Mouse (Mus musculus) c-Kit-positive CD71-negative TER-119-negative erythroid progenitor cells, embryonic 14.5 days (primary cell): ENCODE results near the gene Ddx58.

ENCODE experiments used
- DNase-seq: peaks from one replicate; pipeline ENCODE4 v3.0.0-alpha.2; 2013; ENCODE audit warnings: low read depth

Ddx58 gene

DNA sequence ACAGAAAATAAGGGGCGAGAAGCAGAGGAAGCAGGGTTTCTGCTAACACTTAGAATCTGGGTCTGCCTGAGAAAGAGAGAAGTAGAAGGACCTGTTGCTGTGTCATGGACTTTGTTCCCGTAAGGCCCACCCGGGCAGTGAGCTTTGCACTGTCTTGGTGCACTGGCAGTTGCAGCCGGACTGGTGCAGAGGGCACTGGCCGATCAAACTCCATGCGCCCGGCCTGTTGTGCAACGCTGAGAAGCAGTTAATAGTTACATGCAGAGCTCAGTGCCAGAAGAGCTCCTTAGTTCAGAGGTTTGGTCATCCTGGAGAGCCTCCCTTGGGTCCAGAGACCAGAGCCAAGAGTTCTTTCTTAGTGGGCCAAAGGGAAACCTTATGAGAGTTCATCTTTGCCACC, 57.9 kb downstream of the Ddx58 start:
- no peak for DNase-seq

DNA sequence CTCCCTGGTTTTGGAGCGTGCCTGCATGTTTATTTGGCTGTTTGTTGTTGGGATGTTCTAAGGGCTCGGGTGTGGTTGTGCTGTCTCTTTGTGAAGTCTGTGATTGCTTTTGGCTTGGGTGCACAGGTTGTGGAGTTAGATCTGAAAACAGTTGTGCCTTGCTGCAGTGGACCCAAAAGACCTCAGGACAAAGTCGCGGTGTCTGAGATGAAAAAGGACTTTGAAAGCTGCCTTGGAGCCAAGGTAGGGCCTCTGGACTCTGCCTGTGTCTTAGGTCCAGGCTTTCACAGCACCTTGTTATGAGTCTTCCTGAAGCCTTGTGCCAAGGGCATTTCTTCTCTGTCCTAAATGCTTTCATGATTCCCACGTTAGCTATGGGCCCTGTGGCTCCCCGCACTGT, 59.6 kb downstream of the Ddx58 start:
- DNase-seq: no peak

DNA sequence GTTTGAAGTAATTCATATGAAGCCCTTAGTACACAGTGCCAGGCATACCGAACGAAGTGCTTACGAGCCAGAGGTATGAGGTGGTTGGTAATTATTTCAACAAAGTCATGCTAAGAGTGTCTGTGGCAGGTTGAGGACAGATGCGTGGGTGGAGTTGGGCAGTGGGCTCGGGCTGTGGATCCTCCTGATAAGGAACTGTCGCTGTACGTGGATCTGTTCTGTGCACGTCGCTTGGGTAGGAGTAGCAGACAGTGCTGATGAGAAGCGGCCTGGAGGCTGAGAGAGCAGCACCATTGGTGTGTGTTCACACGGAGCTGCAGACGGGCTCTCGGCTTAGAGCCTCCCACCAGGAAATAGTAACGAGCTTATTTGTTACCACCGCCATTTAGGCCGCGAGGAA, 61.0 kb downstream of the Ddx58 start:
- no peak for DNase-seq

DNA sequence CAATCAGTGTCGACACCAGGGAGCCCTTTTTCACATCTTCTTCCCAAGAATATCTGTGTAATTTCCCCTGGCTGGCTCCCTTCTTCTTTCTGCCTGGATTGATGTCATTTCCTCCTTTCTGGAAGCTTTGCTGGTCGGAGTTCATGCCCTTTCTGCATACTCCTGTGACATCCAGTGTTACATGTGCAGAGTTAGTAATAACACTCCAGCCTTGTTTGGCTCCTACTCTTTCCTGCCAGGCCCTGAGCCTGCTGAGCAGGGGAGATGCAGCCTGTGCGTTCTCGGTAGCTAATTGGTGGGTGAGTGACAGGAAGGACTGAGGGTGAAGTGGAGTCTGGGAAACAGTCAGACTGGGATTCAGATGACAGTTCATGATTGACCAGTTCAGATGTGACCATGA, 65.3 kb downstream of the Ddx58 start:
- no peak for DNase-seq

DNA sequence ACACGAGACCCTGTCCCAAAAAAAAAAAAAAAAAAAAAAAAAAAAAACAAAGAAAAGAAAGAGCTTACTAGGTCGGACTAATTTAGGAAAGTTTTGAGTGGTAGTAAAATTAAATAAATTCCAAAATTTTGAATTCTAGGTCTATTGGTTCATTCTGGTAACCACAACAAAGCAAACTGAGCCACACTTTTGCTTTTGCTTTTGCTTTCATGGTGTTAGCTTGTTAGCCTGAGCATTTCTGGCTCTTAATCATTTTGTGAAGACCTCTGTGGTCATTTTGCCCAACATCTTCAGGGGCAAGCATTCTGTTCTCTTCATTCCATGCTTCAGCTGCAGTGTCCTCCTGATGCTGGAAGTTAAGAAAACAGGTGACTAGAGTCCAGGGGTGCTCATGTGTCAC, 67.3 kb downstream of the Ddx58 start:
- DNase-seq: no peak

DNA sequence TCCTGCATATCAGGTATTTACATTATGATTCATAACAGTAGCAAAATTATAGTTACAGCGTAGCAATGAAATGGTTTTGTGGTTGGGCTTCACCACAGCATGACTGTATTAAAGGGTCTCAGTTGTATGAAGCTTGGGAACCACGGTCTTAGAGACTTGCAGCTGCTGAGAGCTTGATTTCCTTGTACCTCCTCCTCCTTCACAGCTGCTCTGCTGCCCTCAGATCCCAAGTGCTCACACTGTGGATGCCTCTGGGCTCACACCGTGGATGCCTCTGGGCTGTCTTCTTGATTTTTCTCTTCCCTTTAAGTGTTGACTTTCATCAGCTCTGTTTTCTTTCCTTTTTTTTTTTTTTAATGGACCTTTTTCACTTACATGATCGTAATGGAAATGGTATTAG, 68.2 kb downstream of the Ddx58 start:
- no peak for DNase-seq

DNA sequence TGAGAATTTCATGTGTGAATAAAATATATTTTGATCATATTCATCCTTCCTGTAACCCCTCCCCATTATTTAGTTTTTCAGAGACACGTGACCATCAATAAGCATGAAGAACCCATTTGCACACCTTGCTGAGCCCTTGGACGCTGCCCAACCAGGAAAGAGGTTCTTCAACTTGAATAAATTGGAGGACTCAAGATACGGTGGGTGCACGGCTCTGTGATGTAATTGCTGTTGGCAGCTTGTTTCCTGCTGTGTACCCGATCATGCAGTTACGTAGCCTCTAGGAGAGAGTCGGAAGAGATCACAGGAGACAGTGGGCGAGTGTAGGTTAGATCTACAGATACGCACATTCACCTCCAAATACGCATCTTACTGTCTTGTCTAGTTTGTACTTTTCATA, 76.0 kb downstream of the Ddx58 start:
- DNase-seq: no peak

DNA sequence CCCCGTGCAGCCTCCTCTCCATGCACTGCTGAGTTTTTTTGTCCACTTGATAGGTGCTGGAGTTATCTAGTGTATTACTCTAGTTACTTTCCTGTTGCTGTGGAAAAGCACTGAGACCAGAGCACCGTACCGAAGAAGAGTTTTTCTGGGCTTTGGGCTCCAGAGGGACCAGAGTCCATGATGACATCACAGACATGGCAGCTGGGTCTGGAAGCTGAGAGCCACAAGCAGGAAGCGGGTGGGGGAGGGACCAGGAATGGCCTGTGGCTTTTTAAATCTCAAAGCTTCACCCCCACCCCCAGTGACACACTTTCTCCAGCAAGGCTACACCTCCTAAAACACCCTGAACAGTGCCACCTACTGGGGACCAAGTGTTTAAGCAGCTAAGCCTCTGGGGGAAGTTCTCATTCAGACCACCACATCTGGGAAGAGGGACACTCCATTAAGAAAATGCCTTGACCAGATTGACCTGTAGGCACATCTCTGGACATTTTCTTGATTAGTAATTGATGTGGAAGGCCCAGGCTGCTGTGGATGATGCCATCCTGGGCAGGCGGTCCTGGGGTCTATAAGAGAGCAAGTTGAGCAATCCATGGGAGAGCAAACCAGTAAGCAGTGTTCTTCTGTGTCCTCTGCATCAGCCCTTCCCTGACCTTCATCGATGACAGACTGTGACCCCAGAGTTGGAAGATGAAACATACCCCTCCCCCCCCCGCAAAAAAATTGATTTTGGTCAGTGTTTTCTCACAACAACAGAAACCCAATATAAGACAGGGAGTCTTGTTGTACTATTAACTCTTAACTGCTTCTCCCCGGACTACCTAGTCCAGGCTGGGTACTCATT, 78.8 kb downstream of the Ddx58 start:
- no peak for DNase-seq

DNA sequence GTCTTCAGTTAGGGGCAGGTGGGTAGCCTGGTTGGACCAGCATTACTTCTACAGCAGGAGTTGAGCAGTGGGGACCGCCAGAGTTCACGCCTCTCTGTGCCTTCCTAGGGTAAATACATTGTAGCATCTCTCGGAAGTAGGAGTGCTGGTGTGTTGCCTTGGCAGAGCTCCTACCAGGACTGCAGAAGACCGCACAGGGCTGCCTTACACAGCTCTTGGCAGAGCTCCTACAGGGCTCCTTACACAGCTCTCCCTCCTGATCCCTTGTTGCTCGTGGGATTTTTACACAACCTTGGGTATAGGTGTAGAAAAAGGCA, 81.4 kb downstream of the Ddx58 start:
- no peak for DNase-seq

DNA sequence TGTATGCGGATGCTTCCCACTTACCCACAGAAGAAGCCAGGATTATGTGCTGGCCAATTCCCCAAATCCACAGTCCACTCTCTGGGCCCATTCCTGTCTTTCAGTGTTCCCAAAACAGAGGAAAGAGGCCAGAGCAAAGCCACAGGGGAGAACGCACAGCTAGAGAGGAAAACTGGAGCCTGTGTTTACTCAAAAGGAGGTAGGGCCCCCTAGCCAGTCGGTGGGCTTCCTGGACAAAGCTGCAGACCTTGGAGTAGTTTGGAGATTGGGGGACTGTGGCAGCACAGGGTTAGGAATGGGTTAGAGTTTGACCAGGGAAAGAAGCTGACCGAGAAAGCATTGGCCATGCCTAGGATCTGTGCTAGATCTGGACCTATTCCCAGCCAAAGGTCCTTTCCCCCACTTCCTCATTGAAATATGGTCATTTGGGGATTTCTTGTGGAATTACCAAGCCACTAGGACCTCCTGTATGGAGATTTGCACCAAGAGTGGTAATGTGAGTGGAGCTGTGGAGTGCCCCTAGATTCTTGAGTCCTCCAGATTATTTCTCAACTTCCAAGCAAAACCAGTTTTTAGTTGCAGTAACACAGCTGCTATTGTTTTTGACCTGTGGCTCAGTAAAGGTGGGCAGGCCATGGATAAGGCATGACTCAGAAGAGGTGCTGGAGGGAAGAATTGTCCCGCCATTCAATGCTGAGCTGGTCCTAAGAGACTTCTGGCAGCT, 82.0 kb downstream of the Ddx58 start:
- DNase-seq: no peak

DNA sequence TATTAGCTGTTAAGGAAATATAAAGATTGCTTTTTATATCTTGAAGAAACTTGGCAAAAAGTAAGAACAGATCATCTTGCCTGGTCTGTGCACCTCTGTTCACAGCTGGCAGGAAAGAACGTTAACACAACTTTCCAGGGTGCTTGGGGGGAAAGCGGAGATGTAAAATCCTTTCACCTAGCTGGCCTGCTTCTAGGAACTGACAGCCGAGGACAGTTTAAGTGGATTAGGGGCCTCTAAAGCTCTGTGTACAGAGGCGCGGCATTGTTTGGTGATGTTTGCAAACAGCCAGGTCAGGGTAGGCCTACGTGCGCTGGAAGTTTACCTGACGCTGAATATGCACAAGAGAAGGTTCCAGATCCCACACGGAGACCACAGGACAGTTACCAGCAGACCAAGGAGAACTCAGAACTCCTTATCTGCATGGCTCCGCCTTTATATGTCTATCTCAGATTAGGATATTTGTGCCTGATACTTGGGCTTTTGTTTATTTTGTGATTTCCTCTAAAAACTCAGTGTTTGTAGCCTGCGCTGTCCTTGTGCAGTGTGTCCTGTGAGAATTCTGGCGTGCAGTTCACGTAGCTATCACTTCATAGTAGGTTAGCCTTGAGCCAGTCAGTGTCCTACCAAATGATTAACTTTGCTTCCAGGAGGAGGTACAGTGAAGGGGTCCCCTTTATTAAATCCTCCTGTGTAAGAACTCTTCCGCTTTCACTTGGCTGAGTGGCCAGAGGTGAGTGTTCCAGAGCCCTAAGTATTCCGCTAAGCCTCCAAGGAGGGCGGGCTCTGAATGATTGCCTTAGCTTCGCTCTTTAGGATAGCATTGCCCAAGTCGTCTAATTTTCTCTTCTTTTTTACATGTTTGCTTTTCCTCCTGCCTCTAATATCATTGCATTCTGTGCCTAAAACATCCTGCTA, 82.8 kb downstream of the Ddx58 start:
- no peak for DNase-seq

DNA sequence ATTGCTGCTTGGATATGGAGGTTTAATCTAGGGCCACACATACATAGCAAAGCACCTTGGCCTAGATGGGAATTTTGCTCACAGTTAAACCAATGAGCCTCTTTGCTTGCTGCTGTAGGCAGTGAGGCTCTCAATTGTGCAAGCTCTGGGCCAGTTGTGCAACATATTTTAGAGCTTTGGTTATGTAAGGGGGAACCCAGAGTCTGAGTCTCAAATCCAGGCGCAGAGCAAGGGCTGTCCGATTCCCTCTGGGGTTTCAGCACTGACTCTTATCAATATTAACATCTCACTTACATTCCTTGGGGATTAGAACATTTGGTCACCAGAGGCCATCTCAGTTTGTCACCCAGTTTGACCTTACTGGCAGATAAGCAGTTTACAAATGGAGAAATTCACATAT, 83.5 kb downstream of the Ddx58 start:
- DNase-seq: no peak

DNA sequence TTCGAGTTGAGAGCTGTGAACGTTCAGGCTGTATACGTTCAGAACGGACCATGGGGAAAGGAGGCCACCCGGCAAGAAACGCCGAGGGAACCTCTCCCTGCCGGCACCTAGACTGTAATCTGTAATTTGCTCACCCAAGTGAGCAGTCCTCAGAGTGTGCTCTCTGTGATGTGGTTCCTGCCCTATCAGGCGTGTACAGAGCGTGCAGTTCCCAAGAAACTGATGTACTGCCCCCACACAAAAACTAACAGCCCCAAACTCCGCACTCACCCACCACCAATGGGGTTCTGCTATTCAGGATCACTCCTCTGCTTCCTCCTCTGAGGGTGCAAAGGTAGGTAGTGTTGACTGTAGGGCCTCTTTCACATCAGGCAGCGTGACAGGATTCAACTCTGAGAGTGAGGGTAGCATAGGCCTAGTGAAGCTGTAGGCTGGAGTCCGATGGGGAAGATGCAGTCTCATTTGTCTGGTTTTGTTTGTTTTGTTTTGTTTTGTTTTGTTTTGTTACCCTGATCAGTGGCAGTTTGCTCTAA, 84.1 kb downstream of the Ddx58 start:
- no peak for DNase-seq

DNA sequence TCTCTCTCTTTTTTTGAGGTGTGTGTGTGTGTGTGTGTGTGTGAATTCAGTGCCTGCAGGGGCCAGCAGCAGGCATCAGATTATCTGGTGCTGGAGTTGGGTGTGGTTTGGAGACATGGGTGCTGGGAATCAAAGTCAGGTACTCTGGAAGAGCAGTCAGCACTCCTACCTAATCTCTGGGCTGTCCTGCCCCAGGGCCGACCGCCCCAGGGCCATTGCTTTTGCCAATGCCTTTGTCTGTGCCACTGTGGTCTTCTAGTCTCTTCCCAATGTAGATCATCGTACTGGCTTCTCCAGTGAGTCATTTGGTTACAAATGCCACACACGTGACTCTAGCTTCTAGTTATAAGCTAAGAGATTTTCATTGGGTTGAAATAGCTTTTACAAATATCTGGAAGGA, 84.9 kb downstream of the Ddx58 start:
- DNase-seq: no peak
